Mouse (Mus musculus) granulocyte monocyte progenitor cell, adult 5-6 weeks (primary cell): ENCODE data around the gene Polr2e. TPM values are rescaled to one million over a fixed set of nuclear protein-coding genes. Genes with fewer than 3 reads are reported as not detected.
"Not testable (repeated sequence)": the region's sequence is repeated elsewhere in the genome, so short reads cannot be mapped to it uniquely, and the experiment has no call there.

ENCODE experiments used
- ATAC-seq: replicated peaks from 2 replicates; pipeline ENCODE4 v1.8.0; 2016; ENCODE audit warnings: mild to moderate bottlenecking, moderate TSS enrichment, inconsistent platforms; ENCODE audit not compliant: poor library complexity, severe bottlenecking
- total RNA-seq, 2 experiments: library from RNA; stranded (forward) in 1 of 2; stranded (reverse) in 1 of 2; fragments of 200-712, 200-1000 nt in 1 of 2; fragments of >200 nt in 1 of 2; fragmentation: Nextera tagmentation in 1 of 2; gene quantifications; 2 replicates each; pipeline ENCODE4 v1.2.3; 2014 to 2017

Gene Polr2e
- total RNA-seq, 2 experiments from 2014 or later: 79.7 to 96.6 TPM

DNA sequence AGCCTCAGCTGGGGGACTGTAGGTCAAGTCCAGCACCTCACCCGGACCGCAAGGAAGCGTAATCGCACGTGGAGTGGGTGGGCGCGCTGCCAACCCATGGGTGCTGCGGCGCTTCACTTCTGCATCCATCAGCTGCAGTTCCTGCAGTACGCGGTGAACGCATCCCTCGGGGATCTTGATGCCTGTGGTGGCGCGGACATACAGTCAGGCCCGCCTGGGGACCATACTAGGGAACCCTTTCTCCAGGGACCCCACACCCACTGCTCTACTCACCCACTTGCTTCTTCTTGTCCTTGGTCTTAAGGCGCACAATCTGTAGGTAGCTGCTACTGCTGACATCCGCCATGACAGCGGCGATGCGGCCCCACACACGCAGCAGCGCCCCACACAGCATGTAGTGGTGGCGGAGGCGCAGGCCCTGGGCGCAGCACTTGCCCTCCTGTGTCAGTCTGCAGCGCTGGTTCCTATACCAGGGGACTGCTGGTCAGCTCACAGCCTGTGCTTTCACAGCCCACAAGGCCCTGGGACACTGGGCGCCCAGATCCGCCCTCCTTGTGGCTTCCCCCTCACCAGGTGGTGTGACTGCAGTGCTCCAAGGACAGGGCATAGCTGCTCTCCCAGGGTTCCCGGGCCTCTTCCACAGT lies 18.2 kb upstream of the Polr2e start:
- no peak for ATAC-seq

DNA sequence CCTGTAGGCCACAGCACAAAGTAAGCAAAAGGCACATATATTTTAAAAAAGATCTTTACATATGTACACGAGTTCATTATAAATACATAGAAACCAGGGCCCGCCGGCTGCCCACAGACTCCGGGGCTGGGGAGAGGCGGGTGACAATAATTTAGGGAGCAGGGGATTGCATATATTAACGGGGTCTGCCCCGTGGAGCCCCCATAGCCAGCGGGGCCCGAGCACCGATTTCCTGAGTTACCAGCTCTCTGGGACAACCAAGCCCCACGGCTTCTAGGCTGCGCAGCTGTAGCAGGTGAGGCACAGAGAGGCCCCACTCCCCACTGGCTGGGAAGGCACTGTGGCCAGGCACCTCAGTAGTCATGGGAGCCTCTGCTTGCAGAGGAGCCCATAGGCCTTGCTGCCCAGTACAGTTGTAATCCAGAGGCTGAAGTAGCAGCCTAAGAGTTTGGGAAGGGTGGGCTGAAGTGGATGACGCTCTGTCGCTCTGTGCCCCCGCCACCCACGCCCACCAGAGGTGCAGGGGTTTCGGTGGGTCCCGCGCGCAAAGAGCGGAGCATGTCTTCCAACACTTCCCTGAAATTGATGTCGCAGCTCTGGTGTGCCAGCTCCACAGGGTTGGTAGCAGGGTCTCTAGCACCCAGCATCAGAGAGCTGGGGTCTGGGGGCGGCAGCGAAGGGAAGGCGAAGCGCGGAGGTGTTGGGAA lies 17.5 kb upstream of the Polr2e start:
- no peak for ATAC-seq

DNA sequence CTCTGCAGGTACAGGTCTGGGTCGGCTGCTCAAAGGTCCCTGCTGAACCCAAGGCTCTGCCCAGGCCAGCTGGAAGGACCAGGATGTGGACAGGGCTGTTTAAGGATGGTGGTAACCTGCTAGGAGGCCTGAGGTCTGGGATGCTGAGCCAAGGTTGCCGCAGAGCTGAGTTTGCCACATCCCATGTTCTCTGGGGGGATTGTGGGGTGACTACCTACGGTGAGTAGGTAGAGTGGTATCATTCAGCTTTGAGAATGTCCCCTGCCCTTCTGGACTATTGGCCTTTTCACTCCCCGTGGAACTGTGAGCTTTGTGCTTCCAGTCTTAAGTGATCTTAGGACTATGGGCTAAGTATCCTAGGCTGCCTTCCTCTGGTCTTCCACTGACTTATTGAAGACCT lies 16.9 kb upstream of the Polr2e start:
- no peak for ATAC-seq

DNA sequence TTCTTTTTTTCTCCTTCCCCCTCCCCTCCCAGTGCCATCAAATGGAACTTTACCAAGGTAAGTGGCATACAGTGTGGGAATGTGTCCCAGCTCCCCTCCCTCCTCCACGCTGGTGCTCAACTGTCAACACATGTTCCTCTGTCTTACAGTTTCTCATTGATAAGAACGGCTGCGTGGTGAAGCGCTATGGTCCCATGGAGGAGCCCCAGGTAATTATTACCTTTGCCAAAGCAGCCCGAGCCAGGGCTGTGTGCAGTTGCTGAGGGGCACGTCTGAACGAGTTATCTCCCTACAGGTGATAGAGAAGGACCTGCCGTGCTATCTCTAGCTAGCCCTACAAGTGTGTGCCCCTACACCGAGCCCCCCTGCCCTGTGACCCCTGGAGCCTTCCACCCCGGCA lies 16.3 kb upstream of the Polr2e start:
- ATAC-seq: no peak

DNA sequence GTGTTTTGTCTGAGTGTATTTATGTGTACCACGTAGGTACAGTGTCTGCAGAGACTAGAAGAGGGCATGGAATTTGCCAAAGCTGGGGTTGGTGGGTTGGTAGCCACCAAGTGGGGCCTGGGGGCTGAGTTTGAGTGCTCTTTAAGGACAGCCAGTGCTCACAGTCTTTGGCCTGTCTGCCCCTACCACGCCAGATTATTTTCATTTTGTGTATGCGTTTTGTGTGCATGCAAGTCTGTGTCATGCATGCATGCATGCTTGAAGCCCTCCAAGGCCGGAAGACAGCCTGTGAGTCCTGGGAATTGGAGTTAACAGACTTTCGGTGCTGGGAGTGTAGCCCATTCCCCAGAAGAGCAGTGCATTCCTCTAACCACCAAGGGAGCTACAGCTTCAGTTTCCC lies 15.8 kb upstream of the Polr2e start:
- no peak for ATAC-seq

DNA sequence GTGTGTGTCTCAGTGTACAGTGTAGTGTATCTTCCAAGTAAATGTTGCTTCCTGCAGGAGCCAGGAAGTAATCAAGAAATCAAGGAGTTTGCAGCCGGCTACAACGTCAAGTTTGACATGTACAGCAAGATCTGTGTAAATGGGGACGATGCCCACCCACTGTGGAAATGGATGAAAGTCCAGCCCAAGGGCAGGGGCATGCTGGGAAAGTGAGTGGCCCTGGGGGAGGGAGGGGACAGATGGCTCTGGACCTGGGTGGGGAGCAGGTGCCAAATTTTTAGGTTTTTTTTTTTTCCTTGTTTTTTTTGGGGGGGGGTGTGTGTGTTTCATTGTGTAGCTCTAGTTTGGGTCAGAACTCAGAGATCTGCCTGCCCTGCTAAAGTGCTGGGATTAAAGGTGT lies 15.3 kb upstream of the Polr2e start:
- not testable (repeated sequence) for ATAC-seq

DNA sequence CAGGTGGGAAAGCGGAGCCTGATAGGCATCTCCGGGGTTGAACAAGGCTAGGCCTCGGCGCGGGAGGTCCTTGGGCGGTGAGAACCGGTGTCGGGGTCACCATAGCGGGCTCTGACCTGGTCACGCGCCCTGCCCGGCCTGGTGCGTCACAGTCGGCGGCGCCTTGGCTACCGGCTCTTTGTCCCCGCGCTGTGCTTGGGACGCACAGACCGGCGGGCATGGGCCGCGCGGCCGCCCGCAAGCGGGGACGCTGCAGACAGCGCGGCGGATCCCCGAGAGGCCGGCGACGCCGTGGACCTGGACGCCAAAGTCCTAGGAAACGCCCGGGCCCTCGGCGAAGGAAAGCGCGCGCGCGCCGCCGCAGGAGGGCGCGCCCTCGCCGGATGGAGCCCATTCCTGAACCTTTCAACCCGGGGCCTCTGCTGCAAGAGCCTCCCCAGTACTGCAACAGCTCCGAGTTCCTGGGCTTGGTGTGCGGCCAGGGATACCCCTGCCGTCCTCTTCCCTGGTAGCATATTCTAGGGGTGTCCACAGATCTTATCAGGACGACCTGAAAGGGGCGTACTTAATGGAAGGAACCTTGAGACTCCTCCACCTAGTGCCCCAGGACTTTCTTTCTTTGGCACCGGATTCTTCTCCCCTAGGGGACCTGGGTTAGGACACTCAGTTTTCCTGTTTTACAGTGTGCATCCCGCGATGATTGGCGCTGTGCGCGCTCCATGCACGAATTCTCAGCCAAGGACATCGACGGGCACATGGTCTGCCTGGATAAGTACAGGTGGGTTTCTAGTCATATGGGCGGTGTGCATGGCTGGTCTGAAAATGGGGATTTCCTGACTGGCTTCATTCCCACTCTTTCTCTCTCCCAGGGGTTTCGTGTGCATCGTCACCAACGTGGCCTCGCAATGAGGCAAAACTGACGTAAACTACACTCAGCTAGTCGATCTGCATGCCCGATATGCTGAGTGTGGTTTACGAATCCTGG lies 14.5 kb upstream of the Polr2e start:
- peak; percentile 20; the same call in 1 of the 2 replicates for ATAC-seq

DNA sequence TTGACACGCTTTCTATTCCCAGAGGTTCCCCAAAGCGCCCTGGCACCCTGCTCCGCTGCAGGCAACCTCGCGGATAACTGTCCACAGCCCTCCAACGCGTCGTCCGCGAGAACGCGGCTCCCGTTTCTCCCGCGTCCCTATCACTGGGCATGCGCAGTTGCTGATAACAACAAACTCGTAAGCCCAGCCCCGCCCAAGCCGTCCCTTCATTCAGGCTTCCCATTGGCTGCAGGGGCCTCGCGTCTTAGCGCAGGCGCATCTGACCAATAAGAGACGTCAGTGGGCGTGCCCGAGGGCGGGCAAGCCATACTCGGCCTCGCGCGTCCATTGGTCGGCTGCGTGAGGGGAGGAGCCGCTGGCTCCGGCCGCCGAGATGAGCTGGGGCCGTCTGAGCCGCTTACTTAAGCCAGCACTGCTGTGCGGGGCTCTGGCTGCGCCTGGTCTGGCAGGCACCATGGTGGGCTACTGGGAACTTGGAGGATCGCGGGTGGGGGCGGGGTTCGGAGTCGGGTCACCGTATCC lies 13.7 kb upstream of the Polr2e start:
- ATAC-seq: peak; percentile 86

DNA sequence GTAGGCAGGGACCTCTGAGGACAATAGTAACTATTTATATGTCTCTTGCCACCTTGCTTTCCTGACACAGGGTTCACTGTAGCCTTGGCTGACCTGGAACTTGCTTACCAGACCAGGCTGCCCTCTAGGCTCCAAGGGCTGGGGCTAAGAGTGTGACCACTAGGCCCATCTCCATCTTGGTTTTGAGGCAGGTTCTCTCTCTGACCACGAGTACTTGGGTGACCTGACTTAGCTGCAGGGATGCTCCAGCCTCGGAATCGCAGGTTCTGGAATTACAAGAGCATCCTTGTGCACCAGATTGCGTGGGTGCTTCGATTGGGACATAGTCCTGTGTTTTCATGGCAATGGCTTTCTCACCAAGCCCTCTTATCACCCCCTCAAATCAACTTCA lies 12.8 kb upstream of the Polr2e start:
- no peak for ATAC-seq

DNA sequence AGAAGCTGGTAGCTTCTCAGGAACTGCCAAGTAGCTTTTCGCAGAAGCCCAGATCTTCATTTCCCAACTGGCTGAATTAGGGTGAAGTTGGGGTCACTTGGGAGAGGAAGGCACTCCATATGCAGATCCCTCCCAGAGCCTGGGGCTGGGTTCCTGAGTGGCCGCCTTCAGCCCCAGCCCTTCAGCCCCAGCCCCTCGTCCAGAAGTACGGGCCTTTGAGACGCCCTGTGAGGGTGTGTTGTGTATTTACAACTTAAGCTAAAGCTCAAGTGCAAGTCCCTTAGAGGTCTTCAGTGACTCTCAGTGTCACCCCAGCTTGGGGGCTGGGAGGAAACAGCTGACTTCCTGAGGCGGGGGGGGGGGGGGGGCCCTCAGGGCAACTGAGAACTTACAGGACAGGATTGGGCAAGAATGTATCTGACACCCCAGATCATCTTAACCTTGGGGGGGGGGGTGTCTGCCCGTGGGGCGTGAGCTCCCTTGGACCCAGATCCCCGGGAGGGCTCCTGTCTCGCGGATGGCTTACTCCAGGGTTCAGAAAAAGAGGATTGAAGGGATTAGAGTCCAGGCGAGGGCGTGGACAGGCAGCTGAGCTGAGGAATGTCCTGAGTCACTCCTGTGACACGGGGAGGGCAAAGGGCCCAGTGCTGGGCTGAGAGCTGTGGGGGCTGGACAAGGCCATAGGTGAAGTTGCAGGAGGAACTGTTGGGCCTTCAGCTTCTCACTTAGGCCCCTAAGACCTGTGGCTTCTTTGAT lies 12.2 kb upstream of the Polr2e start:
- ATAC-seq: peak; percentile 16

DNA sequence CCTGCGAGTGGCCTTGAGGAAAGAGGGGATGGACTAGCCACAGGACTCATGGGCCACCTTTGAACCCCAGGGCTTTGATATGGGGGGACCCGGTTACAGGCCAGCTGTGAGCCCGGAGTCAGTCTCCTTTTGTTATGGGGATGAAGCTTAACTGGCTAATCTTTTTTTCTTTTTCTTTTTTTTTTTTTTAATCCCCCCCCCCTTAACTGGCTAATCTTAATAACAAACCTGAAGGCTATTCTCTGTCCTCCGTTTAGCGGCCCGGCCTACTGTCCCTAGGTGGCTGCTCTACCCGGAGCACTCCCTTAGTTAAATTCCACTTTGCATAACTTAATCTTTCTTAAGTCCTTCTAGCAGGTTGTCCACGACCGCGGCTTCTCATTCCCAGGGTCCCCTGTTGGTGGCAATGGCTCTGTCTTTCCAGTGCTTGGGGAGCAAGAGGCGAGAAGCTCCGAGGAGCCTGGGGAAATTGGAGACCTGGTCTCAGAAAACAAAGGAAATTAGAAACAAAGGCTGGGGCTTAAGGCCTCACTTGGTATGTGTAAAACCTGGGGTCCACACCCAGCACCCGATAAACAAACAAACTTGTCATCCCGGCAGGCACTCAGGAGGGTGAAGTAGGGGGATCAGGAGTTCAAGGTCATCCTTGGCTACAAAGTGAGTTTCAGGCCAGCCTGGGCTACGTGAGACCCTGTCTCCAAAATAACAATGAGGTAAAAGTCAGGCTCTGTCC lies 11.5 kb upstream of the Polr2e start:
- no peak for ATAC-seq

DNA sequence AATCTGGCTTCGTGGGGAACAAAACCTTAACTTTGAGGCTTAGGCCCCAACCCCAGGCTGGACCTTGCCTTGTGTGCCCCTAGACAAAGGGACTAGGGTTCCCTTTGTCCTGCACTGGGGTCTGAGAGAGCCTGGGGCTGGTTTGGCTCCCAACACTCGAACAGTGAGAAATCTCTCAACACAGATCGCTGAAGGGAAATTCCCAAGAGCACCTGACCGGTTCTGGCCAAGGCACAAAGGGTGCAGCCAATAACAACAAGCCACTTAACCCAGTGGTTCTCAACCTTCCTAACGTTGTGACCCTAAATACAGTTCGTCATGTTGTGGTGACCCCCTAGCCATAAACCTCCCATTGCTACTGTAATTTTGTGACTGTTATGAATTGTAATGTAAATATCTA lies 10.6 kb upstream of the Polr2e start:
- no peak for ATAC-seq

DNA sequence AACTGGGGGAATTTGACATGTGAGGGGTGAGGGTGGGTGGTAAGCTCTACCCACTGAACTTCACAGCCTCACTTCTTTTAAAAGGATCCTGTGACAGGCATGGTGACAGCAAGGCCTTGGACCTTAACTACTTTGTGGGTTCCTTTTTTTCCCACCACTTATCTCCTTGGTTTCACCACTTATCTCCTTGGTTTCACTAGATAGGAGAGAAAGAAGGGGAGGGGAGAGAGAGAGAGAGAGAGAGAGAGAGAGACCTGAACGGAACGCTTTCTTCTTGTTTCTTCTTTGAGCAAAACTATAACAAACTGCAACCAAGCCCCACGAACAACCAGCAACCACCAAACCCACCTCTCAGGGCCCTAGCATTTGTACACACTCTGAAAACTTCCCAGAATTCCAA lies 9.2 kb upstream of the Polr2e start:
- no peak for ATAC-seq

DNA sequence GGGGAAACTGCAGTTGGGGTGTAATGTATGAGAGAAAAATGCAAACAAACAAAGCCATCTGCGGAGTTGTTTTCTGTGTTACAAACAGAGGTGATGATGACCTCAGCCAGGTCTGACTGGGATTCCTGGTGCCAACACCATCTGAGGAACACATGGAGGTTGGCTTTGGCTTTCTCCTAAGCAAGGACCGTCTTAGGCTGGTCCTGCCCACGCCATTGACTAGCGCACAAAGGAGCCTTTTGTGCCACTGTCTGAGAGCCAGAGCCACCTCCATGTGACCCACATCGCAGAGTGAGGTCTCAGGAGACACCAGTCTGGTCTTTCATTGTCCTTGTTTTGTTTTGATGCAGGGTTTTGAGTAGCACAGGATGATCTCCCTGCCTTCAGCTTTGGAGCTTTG lies 8.8 kb upstream of the Polr2e start:
- no peak for ATAC-seq

DNA sequence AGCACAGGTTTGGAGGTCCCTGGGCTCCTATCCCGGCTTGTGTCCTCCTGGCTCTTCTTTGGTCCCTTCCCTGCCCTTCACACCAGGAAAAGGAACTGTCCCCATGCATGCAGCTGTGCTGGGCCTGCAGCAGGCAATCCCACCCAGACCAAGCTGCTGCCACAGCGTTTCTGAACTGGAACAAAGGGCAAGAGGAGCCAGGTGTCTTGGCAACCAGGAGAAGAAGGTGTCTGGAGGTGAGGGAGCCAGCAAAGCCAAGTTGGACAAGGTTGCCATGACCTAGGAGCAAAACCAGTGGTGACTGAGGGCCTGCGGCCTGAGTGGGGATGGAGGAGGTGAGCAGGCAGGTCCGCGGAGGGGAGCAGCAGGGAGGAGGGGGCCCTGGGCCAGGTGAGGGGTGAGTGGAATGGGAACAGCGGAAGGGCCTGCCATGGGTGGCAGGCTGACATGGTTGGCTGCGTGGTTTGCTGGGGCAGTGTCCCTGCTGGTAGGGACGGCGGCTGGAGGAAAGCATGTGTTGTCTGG lies 7.5 kb upstream of the Polr2e start, which contains the start of gene Gpx4:
TSS of gene Gpx4 (plus strand) at position 126 of the 525 bp plus-strand sequence.
- no peak for ATAC-seq

DNA sequence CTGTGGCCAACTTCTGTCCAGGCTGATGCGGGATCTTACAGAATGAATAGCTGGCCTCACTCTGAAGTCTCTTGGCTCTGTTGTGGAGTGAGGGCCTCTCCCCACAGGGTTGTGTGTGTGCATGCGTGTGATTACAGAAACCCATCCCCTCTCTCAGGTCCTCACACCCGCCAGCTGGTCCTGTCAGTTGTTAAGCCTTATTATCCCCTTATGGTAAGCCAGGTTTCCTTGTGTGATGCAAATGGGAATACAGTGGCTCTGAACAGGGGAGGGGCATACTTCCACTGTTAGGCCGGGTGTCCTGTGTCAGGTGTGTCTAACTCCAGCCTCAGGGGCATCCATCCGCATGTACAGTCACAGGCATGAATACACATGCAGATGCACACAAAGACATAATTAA lies 6.2 kb upstream of the Polr2e start:
- no peak for ATAC-seq

DNA sequence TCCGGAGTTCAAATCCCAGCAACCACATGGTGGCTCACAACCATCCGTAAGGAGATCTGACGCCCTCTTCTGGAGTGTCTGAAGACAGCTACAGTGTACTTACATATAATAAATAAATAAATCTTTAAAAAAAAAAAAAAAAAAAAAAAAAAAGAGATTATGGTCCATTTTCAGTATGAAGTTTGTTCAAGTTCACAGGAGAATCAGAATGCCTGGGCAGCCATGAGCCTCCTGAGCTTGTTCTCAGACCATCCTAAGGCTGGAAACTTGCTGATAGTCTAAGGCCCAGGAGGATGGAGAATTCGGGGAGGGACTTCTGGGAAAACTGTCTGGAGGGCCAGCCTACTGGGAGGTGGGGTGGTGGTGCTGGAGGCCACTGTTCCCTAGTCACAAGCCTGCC lies 5.8 kb upstream of the Polr2e start:
- ATAC-seq: not testable (repeated sequence)

DNA sequence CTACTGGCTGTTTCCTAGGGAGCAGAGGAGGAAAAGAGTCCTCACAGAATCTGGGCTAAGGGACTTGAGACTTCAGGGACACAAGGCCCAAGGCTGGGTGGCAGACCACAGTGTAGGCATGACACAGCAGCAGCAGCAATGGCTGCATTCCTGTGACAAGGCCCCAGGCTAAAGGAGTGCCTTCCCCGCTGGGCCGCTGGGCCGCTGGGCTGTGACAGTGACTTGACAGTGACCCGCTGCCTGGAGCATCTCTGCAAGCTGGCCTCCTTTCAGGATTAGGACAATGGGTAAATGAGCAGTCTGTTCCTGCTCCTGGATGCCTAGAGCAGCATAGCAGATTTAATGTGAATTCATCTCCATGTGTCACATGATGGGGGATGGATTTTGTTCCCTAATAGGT lies 4.5 kb upstream of the Polr2e start:
- no peak for ATAC-seq

DNA sequence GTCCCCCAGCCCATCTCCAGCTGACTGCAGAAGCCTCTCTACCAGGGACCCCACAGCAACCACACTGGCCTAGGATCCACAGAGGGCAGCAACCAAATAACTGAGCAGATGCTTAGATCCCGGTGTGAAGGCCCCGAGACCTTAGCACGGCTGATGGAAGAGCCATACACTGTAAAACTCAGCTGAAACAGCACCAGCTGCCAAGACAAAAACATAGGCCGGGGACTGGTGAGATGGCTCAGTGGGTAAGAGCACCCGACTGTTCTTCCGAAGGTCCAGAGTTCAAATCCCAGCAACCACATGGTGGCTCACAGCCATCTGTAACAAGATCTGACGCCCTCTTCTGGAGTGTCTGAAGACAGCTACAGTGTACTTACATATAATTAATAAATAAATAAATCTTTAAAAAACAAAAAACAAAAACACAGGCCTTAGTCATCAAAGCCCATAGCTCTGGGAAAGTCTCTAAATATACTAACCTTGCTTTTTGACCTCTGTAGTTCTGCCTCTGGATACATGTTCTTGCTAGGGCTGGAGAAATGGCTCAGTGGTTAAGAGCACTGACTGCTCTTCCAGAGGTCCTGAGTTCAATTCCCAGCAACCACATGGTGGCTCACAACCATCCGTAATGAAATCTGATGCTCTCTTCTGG lies 1.9 kb upstream of the Polr2e start:
- not testable (repeated sequence) for ATAC-seq
